Mouse (Mus musculus): Measurements from ENCODE around the gene Map1s. TPM values are rescaled to one million over a fixed set of nuclear protein-coding genes. Genes with fewer than 3 reads are reported as not detected.

Gene Map1s
- total RNA-seq, 2 experiments from 2014 or later: 7.4 to 12.1 TPM

DNA sequence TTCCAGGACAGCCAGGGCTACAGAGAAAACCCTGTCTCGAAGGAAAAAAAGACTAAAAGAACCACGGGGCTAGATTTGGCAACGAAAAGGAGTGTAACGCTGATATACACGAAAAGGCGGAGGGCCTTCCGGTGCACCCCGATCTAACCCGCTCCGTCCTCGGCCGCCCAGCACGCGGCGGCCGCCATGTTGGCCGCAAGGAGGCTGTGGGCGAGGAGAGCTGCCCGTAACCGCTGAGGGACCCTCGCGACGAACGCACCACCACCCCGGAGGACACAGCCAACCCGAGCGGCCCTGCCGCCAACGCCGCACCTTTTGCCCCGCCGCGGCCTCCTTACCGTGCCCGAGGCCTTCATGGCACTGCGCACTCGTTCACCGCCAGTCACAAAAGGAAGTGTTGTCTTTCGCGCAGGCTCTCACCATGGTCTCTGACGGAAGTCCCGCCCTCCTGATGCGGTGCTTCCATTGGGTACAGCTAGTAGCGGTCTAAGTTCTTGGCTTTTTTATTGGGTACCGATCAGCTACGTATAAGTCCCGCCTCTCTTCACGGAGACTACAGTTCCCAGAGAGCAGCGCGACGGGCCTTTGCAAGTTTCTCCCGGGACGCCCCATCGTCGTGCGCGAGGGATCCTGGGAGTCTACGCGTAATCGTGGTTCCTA lies 8.6 kb upstream of the Map1s start, which contains the start of gene Rpl18a:
Rpl18a (minus strand) TSS at position 392 of the 660 bp plus-strand sequence.
- peak; percentile 86 for ATAC-seq (replicated peaks; ENCODE audit: poor library complexity, severe bottlenecking)

DNA sequence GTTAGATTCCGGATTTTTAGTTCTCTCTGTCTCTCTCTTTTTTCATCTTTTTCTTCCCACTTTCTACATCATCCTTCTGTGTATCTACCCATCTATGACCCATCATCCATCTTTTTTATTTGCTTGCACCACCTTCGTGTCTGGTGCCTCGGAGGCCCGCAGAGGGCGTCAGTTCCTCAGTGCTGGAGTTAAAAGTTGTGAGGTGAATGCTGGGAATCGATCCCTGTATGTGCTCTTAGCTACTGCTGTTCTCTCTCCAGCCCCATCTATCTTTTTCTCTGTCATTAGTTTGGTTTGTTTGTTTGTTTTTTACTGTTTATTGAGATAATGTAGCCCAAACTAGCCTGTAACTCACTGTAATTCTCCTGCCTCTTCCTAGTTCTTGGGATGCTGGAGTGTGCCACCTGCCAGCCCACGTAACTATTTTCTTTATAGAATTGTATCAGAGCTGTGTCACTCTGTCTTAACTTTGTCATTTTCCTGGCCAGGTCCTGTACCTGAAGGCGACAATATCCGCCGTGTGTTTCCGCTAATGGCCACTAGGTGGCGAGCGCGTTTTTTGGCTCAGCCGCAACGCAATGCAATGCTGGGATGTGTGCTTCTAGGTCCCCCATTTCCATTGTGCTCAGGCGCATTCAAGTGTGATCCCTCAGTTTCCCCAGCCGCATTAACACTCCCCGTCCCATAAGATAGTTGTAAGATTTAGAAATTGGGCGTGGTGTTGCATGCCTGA lies 7.9 kb upstream of the Map1s start:
- ATAC-seq (replicated peaks; ENCODE audit: poor library complexity, severe bottlenecking): peak; percentile 45

DNA sequence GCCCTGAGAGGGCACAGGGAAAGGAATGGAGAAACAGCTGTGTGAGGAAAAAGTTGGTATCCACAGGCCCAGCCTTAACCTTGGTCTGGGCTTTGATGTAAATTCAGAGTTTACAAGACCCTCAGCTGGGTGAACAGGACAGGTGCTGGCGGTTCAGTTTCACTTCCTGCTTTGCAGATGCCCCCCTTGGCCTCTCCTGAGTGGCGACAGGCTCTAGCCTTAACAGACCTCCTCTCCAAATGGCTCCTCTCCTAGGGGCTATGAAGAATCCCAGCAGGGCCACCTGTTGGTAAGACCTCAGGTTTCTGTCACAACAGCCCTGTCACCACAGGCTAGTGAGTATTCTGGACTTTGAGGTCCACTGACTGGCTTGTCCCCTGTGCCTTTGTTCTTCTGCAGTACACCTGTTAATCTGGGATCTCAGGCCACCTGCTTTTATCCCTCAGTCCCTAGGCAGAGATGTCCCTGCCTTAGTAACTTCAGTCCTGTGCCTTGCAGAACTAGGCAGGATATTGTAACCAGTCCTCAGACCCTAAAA lies 7.0 kb upstream of the Map1s start:
- ATAC-seq (replicated peaks; ENCODE audit: poor library complexity, severe bottlenecking): no peak

DNA sequence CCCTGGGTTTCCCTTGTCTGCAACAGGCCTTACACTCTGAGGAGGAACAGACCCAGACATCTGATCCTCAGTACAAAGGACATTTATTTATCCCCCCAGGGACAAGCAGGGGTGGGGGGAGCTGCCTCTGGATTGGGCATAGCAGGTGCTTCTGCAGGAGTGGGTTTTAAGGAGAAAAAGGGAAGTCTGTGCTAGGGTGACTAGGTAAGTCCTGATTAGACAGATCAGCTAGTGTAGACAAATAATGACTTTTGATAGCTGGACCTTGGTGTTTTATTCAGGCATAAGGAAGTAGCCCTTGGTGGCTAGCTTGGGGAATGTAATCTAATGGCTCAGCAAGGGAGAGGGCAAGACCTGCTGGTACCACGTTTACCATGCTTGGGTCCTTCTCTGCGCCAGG lies 6.5 kb upstream of the Map1s start:
- ATAC-seq (replicated peaks; ENCODE audit: poor library complexity, severe bottlenecking): no peak

DNA sequence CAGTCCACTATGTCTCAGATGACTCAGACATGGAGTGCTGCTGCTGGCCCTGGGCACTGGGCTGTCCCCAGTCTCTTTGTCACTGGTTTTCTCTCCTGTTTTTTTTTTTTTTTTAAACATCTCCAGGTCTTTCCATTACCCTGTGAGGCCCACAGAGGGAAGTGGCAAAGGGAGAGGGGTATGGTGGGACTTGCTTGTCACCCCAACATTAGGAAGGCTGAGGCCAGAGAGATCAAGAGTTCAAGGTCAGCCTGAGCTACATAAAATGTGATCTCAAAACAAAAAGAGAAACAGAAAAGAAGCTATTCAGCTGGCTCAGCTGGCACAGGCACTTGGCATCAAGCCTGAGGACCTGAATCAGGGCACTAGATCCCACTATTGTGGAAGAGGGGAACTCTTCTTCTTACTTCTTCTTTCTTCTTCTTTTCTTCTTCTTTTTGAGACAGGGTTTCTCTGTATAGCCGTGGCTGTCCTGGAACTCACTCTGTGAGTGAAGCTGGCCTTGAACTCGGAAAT lies 4.8 kb upstream of the Map1s start:
- no peak for ATAC-seq (replicated peaks; ENCODE audit: poor library complexity, severe bottlenecking)

DNA sequence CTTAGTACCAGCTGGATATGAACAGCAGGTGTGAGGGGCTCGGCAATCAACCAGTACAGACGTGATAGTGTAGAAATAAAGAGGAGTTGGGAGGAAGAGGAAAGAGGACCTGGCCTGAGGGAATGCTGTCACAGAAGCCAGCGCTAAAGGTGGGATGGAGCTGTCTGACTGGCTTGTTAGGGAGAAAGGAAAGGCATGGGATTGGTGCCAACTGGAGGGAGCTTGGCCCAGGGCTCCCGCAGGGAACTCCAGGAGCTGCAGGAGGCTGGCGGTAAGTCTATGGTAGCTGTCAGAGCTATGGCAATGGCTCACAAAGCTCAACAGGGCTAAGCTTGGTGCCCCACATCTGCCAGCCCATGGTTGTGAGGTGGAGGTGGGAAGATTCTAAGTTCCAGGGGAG lies 3.5 kb upstream of the Map1s start:
- ATAC-seq (replicated peaks; ENCODE audit: poor library complexity, severe bottlenecking): no peak

DNA sequence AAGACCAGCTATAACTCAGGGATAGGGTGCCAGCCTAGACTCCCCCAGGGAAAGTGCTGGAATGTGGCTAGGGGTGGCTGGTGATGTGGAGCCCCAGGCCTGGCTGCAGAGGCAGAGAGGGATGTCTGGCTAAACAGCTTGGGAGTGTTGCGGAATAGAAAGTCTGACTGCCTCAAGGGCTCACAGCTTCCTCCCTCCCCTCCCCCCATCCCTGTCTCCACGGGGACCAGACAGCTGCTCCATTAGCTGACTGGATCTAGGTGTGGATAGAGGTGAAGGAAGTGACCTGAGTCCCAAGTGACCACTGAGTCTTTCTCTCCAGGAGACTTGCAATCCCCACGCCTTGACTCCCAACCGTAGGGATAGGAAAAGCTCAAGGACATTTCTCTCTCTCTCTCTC lies 2.6 kb upstream of the Map1s start:
- ATAC-seq (replicated peaks; ENCODE audit: poor library complexity, severe bottlenecking): no peak; the same call in 1 of the 2 replicates

DNA sequence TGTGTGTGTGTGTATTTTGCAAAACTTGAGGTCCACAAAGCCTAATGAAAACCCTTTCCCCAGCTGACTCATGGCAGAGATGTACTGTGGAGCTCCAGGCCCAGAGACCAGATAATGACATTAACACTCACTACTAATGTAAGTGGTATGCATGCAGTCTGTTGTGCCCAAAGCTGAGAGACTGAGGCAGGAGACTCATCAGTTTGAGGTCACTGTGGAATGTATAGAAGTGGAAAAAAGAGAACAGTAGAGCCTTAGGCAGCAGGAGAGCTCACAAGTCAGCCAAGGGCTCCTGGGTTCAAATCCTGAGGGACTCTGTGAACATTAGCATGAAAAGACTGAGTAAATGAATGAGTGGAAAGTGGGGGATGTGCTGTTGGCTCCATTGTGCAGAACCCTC lies 2.1 kb upstream of the Map1s start:
- ATAC-seq (replicated peaks; ENCODE audit: poor library complexity, severe bottlenecking): no peak

DNA sequence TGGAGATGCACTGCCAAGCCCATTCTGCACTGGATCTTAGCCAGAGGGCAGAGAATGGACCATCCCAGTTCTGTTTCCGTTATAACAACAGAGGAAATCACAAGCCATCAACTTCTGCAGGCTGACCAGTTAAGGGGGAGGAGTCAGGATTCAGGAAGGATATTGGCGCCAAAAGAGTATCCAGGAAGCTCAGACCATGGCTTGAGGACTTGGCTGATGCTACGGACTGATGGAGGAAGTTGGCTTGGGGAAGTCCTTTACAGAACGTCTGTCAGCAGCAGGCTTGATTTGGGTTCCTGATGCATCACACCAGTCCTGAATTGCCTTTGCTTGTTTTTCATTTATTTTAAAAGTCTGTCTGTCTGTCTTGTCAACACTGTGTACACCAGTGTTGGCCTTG lies 1.2 kb upstream of the Map1s start:
- peak; percentile 77 for ATAC-seq (replicated peaks; ENCODE audit: poor library complexity, severe bottlenecking)

DNA sequence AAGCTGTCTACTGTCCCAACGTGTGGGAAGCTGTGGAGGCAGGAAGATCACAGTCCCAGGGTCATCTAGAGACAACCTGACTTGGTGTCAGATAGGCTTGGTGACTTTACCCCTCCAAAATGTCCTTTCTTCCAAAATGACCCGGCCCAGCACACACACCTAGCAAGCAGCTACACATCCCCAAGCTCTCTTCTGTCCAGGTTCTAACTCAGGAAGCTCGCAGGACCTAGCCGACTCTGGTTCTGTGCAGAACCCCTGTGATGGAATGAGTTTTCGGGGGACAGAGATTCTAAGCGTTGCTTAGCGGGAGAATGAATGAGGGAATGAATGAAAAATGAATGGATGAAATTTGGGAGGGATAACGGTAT lies 285 bp upstream of the Map1s start:
- no peak for ATAC-seq (replicated peaks; ENCODE audit: poor library complexity, severe bottlenecking)

DNA sequence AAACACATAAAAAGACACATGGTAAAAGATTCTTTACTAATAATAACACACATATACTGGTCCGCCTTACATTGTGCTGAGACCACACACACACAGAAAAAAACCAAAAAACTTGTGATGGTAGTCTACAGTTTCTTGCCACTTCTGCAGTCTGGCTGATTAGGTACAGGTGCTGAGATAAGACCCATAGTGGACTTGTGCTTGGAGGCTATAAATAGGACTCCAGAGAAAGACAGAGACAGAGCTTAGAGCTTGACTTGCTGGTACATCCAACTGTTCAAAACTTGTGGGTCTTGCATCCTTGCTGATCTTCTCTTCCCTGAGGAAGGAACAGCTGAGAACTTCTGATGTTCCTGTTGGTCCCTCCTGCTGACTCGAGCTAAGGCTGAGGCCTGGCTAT lies 1.8 kb downstream of the Map1s start:
- no peak for ATAC-seq (replicated peaks; ENCODE audit: poor library complexity, severe bottlenecking)

DNA sequence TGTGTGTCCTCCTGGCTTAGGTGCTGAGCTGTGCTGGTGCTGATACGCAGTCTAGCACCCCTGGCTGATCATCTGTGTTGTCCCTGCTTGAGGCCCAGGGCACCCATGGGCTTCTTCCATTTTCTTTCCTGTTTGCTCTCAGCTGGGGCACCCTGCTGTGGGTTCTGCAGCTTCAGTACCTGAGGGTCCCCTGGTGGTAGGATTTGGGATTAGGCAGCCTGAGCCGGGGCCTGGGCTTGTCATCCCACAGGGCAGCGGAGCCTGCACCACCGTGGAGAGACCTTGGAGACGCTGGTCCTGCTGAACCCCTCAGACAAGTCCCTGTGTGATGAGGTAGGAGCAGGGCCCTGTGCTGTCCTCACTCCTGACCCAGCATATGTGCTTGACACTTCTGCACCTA lies 5.9 kb downstream of the Map1s start:
- ATAC-seq (replicated peaks; ENCODE audit: poor library complexity, severe bottlenecking): peak; percentile 52

DNA sequence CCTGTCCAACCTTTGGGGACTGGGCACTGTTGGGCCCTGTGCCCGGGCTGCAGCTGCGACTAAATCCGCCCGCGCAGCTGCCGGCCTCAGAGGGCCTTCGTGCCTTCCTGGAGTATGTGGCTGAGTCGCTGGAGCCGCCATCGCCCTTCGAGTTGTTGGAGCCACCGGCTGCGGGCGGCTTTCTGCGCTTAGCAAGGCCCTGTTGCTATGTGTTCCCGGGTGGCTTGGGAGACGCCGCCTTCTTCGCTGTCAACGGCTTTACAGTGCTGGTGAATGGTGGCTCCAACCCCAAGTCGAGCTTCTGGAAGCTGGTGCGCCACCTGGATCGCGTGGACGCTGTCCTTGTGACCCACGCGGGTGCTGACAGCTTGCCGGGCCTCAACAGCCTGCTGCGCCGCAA lies 7.2 kb downstream of the Map1s start:
- no peak for ATAC-seq (replicated peaks; ENCODE audit: poor library complexity, severe bottlenecking)

DNA sequence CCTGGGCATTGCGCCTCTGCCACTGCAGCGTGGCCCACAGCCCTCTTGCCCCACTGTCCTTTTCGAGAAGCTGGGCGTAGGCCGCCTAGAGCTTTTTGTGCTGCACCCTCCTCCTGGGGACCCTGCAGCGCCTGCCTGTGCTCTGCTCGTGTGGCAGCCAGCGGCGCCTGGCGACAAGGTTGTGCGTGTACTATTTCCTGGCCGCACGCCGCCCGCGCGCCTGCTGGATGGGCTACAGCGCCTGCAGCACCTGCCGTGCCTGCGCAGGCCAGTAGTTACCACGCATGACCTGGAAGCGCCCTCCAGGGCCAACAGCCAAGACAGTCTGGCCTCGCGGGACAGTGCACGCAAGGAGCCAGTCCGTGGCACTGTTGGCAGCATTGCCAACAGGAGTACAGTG lies 7.8 kb downstream of the Map1s start:
- ATAC-seq (replicated peaks; ENCODE audit: poor library complexity, severe bottlenecking): no peak

DNA sequence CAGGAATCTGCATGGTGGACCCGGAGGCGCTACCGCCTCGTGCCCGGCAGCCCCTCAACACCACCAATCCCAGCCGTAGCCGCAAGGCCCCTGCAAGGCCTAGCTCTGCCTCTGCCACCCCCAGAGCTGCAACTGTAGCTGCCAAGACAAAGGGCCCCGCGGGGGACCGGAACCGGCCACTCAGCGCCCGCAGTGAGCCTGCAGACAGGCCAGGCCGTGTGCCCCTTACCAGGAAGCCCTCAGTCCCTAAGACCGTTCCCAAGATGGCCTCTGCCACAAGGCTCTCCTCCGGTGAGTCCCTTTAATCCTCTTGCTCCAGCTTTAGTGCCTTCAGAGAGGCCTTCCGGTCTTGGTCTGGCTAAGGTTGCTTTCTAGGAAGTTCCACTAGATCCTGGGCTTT lies 9.0 kb downstream of the Map1s start:
- no peak for ATAC-seq (replicated peaks; ENCODE audit: poor library complexity, severe bottlenecking)

DNA sequence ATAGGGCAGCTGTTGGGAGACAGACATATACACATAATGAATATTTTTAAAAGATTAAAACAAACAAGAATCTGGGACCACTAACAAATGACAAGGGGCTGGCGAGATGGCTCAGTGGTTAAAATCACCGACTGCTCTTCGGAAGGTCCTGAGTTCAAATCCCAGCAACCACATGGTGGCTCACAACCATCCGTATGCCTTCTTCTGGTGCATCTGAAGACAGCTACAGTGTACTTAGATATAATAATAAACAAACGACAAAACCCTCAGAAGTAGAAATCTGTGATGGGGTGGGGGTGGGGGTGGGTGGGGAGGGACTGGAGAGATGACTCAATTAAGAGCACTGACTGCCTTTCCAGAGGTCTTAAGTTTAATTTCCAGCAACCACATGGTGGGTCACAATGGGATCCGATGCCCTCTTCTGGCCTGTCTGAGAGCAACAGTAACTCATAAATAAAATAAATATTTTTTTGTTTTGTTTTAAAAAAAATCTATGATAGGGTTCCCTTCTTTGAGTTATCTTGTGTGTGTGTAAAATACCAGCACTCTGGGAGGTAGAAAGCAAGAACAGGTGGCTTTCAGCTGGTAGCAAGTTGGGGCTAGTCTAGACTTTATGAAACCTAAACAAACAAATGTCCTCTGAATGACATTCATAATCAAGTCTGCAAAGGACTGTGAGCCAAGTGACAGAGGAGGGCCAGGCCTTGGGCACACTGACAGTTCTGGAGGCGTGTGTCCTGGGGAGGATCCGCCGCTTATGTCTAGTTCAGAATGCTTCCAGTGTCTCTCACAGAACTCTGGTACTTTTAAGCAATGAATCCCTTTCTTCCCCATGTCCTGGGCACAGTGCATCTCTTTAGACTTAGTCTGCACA lies 14.6 kb downstream of the Map1s start:
- no peak for ATAC-seq (replicated peaks; ENCODE audit: poor library complexity, severe bottlenecking)

DNA sequence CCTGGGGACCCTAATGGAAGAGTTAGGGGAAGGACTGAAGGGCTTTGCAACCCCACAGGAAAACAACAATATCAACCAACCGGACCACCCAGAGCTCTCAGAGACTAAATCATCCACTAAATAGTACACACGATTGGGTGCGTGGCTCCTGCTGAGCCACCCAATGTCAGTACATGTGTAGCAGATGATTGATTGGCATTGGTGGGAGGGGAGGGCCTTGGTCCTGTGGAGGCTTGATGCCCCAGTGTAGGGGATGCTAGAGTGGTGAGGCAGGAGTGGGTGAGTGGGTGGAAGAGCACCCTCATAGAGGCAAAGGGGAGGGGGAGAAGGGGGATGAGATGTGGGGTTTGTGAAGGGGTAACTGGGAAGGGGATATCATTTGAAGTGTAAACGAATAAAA lies 18.4 kb downstream of the Map1s start:
- ATAC-seq (replicated peaks; ENCODE audit: poor library complexity, severe bottlenecking): no peak

DNA sequence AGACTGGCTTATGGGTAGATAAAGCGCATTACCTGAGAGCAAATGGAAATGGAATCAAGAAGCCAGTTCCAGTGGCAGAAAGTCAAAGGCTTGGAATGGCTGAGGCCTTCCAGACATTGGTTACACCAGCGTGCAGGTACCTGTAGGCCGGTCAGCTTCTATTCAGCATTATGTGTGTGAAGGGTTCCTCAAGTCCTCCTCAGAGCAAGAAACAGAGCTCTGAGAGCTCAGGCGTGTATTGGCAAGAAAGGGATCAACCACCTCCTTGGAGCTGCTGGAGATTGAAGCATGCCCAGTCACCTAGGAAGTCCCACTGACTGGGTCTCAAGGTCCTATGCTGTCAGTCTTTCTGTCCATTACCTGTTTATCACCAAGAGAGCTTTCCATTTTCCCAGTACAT lies 20.0 kb downstream of the Map1s start:
- no peak for ATAC-seq (replicated peaks; ENCODE audit: poor library complexity, severe bottlenecking)

DNA sequence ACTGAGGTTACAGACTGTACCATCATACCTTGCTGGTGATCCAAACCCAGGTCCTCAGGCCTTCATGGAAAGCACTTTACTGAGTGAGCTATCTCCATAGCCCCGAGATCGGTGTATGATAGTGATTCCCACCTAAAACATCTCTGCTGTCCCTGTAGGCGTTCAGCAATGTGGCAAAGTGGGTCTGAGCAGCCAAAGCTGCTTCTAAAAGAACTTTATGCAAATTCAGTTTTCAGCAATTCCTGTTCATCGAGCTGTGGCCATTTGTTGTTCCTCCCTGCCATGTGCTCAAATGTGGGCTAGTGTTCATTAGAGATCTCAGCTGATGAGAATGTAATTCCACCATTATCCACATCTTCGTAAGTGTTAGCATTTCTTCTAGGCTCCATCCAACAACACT lies 20.7 kb downstream of the Map1s start:
- ATAC-seq (replicated peaks; ENCODE audit: poor library complexity, severe bottlenecking): no peak

DNA sequence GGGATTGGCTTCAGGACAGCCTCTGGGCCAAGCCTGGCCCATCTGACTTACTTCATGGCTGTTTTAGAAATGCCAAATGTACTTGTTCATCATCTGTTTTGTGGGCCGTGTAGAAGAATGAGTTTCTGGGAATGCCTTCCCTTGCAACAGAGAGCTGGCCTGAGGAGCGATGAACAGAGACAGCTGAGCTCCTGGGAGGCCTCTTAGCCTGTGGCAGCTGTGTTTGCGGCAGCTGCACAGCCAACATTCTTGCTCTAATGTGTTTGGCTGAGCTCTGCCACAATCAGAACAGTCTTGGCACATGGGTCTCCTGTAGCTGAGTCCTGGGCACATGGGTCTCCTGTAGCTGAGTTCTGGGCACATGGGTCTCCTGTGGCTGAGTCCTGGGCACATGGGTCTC lies 22.4 kb downstream of the Map1s start:
- ATAC-seq (replicated peaks; ENCODE audit: poor library complexity, severe bottlenecking): no peak

Measured in granulocyte monocyte progenitor cell, adult 5-6 weeks (primary cell).